Comparison of ENCODE assay signal across 8 mouse cellular contexts in genomic region chr9:56843679-56844188, GRCm38 (mm10). TPM values are rescaled to one million over a fixed set of nuclear protein-coding genes. Genes with fewer than 3 reads are reported as not detected.
DNase-seq lines count a peak whose midpoint lies in the region; ATAC-seq and TF ChIP-seq lines count a peak whose summit lies in the region.

No protein-coding gene starts in this region.

- WGBS in spleen, adult 2 months = 47% methylated on average over 7 of the region's 7 CpGs
- 25% methylated on average over 7 of the region's 7 CpGs for WGBS in hindbrain, postnatal 0 days
- WGBS in neural tube, embryonic 12.5 days = 40% methylated on average over 7 of the region's 7 CpGs

- no peak for TF ChIP-seq POLR2A in spleen, adult 2 months (IDR thresholded peaks at IDR 0.05; ENCODE audit: low read depth, low read length)

- 0 out of 2 replicates have a peak, but pooled peaks have one; percentile 32 for ATAC-seq in cerebellum, adult (ENCODE audit: insufficient number of reproducible peaks, low FRiP score, low TSS enrichment)
- ATAC-seq in frontal cortex, adult (ENCODE audit: low TSS enrichment) = peak; percentile 76
- no peak for ATAC-seq in hindbrain, postnatal 0 days
- no peak for ATAC-seq in neural tube, embryonic 12.5 days (ENCODE audit: low FRiP score, low read depth)

- H3K4me3 ChIP-seq in spleen, adult 2 months (ENCODE audit: extremely low read depth, insufficient read depth, insufficient read length) = no peak overlapping the region
- no peak overlapping the region for H3K4me3 ChIP-seq in hindbrain, postnatal 0 days (ENCODE audit: low read length)
- H3K4me3 ChIP-seq in left cerebral cortex, adult 2 months = no peak overlapping the region
- H3K4me3 ChIP-seq in neural tube, embryonic 12.5 days = no peak overlapping the region

- peak; percentile 43; the same call in 1 of the 2 replicates for TF ChIP-seq CTCF in spleen, adult 2 months (IDR thresholded peaks at IDR 0.05; ENCODE audit: extremely low read depth, insufficient read depth, insufficient read length, insufficient replicate concordance)
- TF ChIP-seq CTCF in hindbrain, postnatal 0 days (IDR thresholded peaks at IDR 0.05; ENCODE audit: low read depth) = peak; percentile 97
- peak; percentile 95 for TF ChIP-seq CTCF in left cerebral cortex, adult 2 months (IDR thresholded peaks at IDR 0.05)

- peak in 1 of 2 experiments; percentile 16 for DNase-seq in spleen, adult 2 months (ENCODE audit: low read depth in 1 of 2, low spot score in 2 of 2)
- DNase-seq in spleen, adult 12 weeks (ENCODE audit: low spot score) = no peak
- peak; percentile 80 for DNase-seq in hindbrain, postnatal 0 days (ENCODE audit: low spot score)
- peak; percentile 72 to 83 for DNase-seq in left cerebral cortex, adult 2 months (ENCODE audit: extremely low spot score in 1 of 2, low spot score in 2 of 2)
- peak; percentile 32 for DNase-seq in thymus, postnatal 0 days (ENCODE audit: low spot score)

- no peaks in the 10 kb centered on the region for H3K9me3 ChIP-seq in hindbrain, postnatal 0 days (ENCODE audit: low read length)
- no peaks in the 10 kb centered on the region for H3K9me3 ChIP-seq in neural tube, embryonic 12.5 days

- no peak overlapping the region for H3K27ac ChIP-seq in spleen, adult 2 months (ENCODE audit: insufficient read depth, low read length)
- no peak overlapping the region for H3K27ac ChIP-seq in hindbrain, postnatal 0 days
- H3K27ac ChIP-seq in left cerebral cortex, adult 2 months = no peak overlapping the region
- no peak overlapping the region for H3K27ac ChIP-seq in neural tube, embryonic 12.5 days

- H3K9ac ChIP-seq in hindbrain, postnatal 0 days (replicated peaks; ENCODE audit: low read length) = no peak overlapping the region
- peak overlapping the region; percentile 9; the same call in 1 of the 2 replicates for H3K9ac ChIP-seq in neural tube, embryonic 12.5 days

- no peaks in the 10 kb centered on the region for H3K36me3 ChIP-seq in spleen, adult 2 months (ENCODE audit: control insufficient read depth, insufficient read depth, low read length)
- H3K36me3 ChIP-seq in hindbrain, postnatal 0 days (ENCODE audit: insufficient read depth, low read length) = no peaks in the 10 kb centered on the region
- no peaks in the 10 kb centered on the region for H3K36me3 ChIP-seq in neural tube, embryonic 12.5 days

- H3K4me2 ChIP-seq in hindbrain, postnatal 0 days (ENCODE audit: low read depth, low read length) = no peak overlapping the region
- no peak overlapping the region for H3K4me2 ChIP-seq in neural tube, embryonic 12.5 days (replicated peaks)

- intact Hi-C loops in left cerebral cortex, adult 2 months (cut with DNase I) = loop anchor here (1.0 kb wide), 1 partner anchor 46 kb away; no protein-coding TSS in a partner anchor

- H3K4me1 ChIP-seq in spleen, adult 2 months (ENCODE audit: control insufficient read depth, insufficient read depth, insufficient read length) = no peaks in the 10 kb centered on the region
- H3K4me1 ChIP-seq in hindbrain, postnatal 0 days (ENCODE audit: insufficient read depth, low read length) = no peaks in the 10 kb centered on the region
- H3K4me1 ChIP-seq in neural tube, embryonic 12.5 days = peaks cover 33% of the 10 kb centered on the region

- H3K27me3 ChIP-seq in spleen, adult 2 months (ENCODE audit: control insufficient read depth, insufficient read depth, low read length) = no peaks in the 10 kb centered on the region
- H3K27me3 ChIP-seq in hindbrain, postnatal 0 days (ENCODE audit: insufficient read depth, low read length) = no peaks in the 10 kb centered on the region
- no peaks in the 10 kb centered on the region for H3K27me3 ChIP-seq in neural tube, embryonic 12.5 days (replicated peaks)

RNA-seq across cellular contexts. Expression of gene Odf3l1, which starts 20.7 kb away (rescaled TPM):
- polyA plus RNA-seq in spleen, adult 2 months (2012; rRNA removed) = 0.28 and 0.29 TPM in 2 replicates
- 0.42 TPM in 1 of 2 replicates, not detected in the other for total RNA-seq in hindbrain, postnatal 0 days (2014; rRNA removed)
- polyA plus RNA-seq in hindbrain, postnatal 0 days (2015; fragmentation: Nextera tagmentation; extraction: Ambion mirVana) = 0.14 and 0.16 TPM in 2 replicates
- not detected for total RNA-seq in left cerebral cortex, adult 2 months (2021)
- not detected in 2 replicates for polyA plus RNA-seq in neural tube, embryonic 12.5 days (2016; fragmentation: Nextera tagmentation; extraction: Ambion mirVana)
- polyA plus RNA-seq in thymus, postnatal 0 days (2015; fragmentation: Nextera tagmentation; extraction: Ambion mirVana) = 0.13 TPM in 1 of 2 replicates, not detected in the other

RNA-seq across cellular contexts. Expression of gene Cspg4, which starts 21.1 kb away (rescaled TPM):
- polyA plus RNA-seq in spleen, adult 2 months (2012; rRNA removed) = 1.3 TPM in 2 replicates
- 42.1 and 46.6 TPM in 2 replicates for total RNA-seq in hindbrain, postnatal 0 days (2014; rRNA removed)
- 7.3 and 7.6 TPM in 2 replicates for polyA plus RNA-seq in hindbrain, postnatal 0 days (2015; fragmentation: Nextera tagmentation; extraction: Ambion mirVana)
- total RNA-seq in left cerebral cortex, adult 2 months (2021) = 10 to 100 TPM; 15.2 to 15.9 TPM
- 5.3 and 5.8 TPM in 2 replicates for polyA plus RNA-seq in neural tube, embryonic 12.5 days (2016; fragmentation: Nextera tagmentation; extraction: Ambion mirVana)
- polyA plus RNA-seq in thymus, postnatal 0 days (2015; fragmentation: Nextera tagmentation; extraction: Ambion mirVana) = 0.91 and 1.4 TPM in 2 replicates

RNA-seq across cellular contexts. Expression of gene Lingo1, which starts 47.5 kb away (rescaled TPM):
- 6.7 and 8.1 TPM in 2 replicates for polyA plus RNA-seq in spleen, adult 2 months (2012; rRNA removed)
- total RNA-seq in hindbrain, postnatal 0 days (2014; rRNA removed) = 181 and 192 TPM in 2 replicates
- 81.0 and 88.6 TPM in 2 replicates for polyA plus RNA-seq in hindbrain, postnatal 0 days (2015; fragmentation: Nextera tagmentation; extraction: Ambion mirVana)
- 100 to 1,000 TPM; 481 to 504 TPM for total RNA-seq in left cerebral cortex, adult 2 months (2021)
- polyA plus RNA-seq in neural tube, embryonic 12.5 days (2016; fragmentation: Nextera tagmentation; extraction: Ambion mirVana) = 44.2 and 47.8 TPM in 2 replicates
- polyA plus RNA-seq in thymus, postnatal 0 days (2015; fragmentation: Nextera tagmentation; extraction: Ambion mirVana) = 1.1 and 1.3 TPM in 2 replicates

Comparison
In these comparisons a context has a peak if more than half of its experiments do, and no peak if none do; other contexts are left out.
1. CTCF ChIP-seq: peak in every context shown above with its lines; median percentile 97 in hindbrain, postnatal 0 days; 95 in left cerebral cortex, adult 2 months; 43 in spleen, adult 2 months.
2. ATAC-seq: peak in cerebellum, adult (single experiment) and frontal cortex, adult (single experiment); none in hindbrain, postnatal 0 days (single experiment) and neural tube, embryonic 12.5 days (single experiment).